Mouse (Mus musculus) ES-E14 (cell line): ENCODE measurements at regions not wholly inside any gene's neighbourhood (a gene's known extent, or its start where the extent isn't known, plus 50 kb on each side); places are given as distances from the start of the nearest gene placed in this dataset.

Experiments used
- DNase-seq: peaks from one replicate; pipeline ENCODE4 v3.0.0-alpha.2; 2013; ENCODE audit warnings: low read depth, low spot score
- H3K27ac ChIP-seq: 2 replicates; pipeline ENCODE4 v1.5.1; 2012; ENCODE audit warnings: low read depth, mild to moderate bottlenecking, low read length, moderate library complexity, mixed read lengths; ENCODE audit not compliant: poor library complexity, insufficient read depth, severe bottlenecking
- H3K36me3 ChIP-seq: 2 replicates; pipeline ENCODE4 v1.6.1; 2012; ENCODE audit warnings: mild to moderate bottlenecking, low read length, moderate library complexity, mixed read lengths; ENCODE audit not compliant: control insufficient read depth, poor library complexity, insufficient read depth, severe bottlenecking
- H3K4me1 ChIP-seq, 2 experiments: fragments of 150-350 bp in 1 of 2; sonication (generic) in 1 of 2; 2 replicates each; pipeline ENCODE4 v1.6.1; 2012; ENCODE audit warnings: low read length in 2 of 2, mild to moderate bottlenecking in 1 of 2, mixed read lengths in 1 of 2; ENCODE audit not compliant: control insufficient read depth in 2 of 2, insufficient read depth in 2 of 2, poor library complexity in 1 of 2
- H3K4me3 ChIP-seq, 2 experiments: fragments of 150-350 bp in 1 of 2; sonication (generic) in 1 of 2; 2 replicates each; pipeline ENCODE4 v1.5.1; 2012; ENCODE audit warnings: low read length in 2 of 2, low read depth in 1 of 2, mild to moderate bottlenecking in 1 of 2, mixed read lengths in 1 of 2; ENCODE audit not compliant: insufficient read depth in 1 of 2, poor library complexity in 1 of 2, severe bottlenecking in 1 of 2
- H3K9ac ChIP-seq: 2 replicates; pipeline ENCODE4 v1.6.1; 2012; ENCODE audit warnings: low read depth, mild to moderate bottlenecking, low read length, mixed read lengths; ENCODE audit not compliant: poor library complexity, insufficient read depth, severe bottlenecking
- H3K9me3 ChIP-seq: fragments of 150-350 bp; sonication (generic); 2 replicates; pipeline ENCODE4 v1.6.1; 2012; ENCODE audit warnings: low read depth, mild to moderate bottlenecking, low read length; ENCODE audit not compliant: control insufficient read depth, insufficient read depth
- CHD2 ChIP-seq: IDR thresholded peaks from 2 replicates; pipeline ENCODE4 v1.6.1; 2014; ENCODE audit warnings: mild to moderate bottlenecking, low read depth, low read length, inconsistent platforms
- HCFC1 ChIP-seq: IDR thresholded peaks from 2 replicates; pipeline ENCODE4 v1.6.1; 2012; ENCODE audit warnings: low read length, inconsistent platforms, borderline replicate concordance; ENCODE audit not compliant: insufficient read depth
- MAFK ChIP-seq: IDR thresholded peaks from 2 replicates; pipeline ENCODE4 v1.6.1; 2014; ENCODE audit warnings: mild to moderate bottlenecking, low read depth, low read length, inconsistent platforms; ENCODE audit not compliant: insufficient read depth
- ZC3H11A ChIP-seq: IDR thresholded peaks from 2 replicates; pipeline ENCODE4 v1.6.1; 2012; ENCODE audit warnings: low read depth, mild to moderate bottlenecking, inconsistent platforms, low read length, borderline replicate concordance
- ZNF384 ChIP-seq: IDR thresholded peaks from 2 replicates; pipeline ENCODE4 v1.6.1; 2012; ENCODE audit warnings: low read depth, low read length, inconsistent platforms
- in situ Hi-C, 2 experiments: fragments of 600-800 bp; cut with MboI; formaldehyde crosslinking; loops; one replicate each; pipeline ENCODE4 v1.15.1; 2025; ENCODE audit warnings: low sequenced_read_pairs in 2 of 2, inconsistent platforms in 1 of 2; ENCODE audit not compliant: unreplicated experiment in 2 of 2

GRCm38 (mm10) chr10:51826431-51826964 lies 148.9 kb downstream of the Rfx6 start:
- Histone ChIP-seq H3K36me3 (no peaks in the 10 kb centered on the region), H3K9me3 (no peaks in the 10 kb centered on the region), H3K4me3 (no peak overlapping the region), H3K9ac (no peak overlapping the region), H3K4me1 (no peaks in the 10 kb centered on the region), H3K27ac (no peak overlapping the region)
- no peak for DNase-seq
- in situ Hi-C loops: no loop called here
- no peak for TF ChIP-seq MAFK
- TF ChIP-seq ZNF384: no peak
- no peak for TF ChIP-seq CHD2
- no peak for TF ChIP-seq HCFC1
- no peak for TF ChIP-seq ZC3H11A

- in situ Hi-C loops: no loop called here
- TF ChIP-seq CHD2 (no peak), ZNF384 (no peak), ZC3H11A (no peak), HCFC1 (no peak), MAFK (no peak)
These were observed 154.9 kb downstream of the Rfx6 start for GRCm38 (mm10) chr10:51832459-51832858.

GRCm38 (mm10) chr10:51843099-51843498 lies 165.5 kb downstream of the Rfx6 start:
- in situ Hi-C loops: no loop called here
- TF ChIP-seq ZNF384 (no peak), CHD2 (no peak), MAFK (no peak), HCFC1 (no peak)

More at GRCm38 (mm10) chr10:51832459-51832858, 154.9 kb downstream of the Rfx6 start:
- Histone ChIP-seq H3K9ac (no peak overlapping the region), H3K9me3 (no peaks in the 10 kb centered on the region), H3K4me3 (no peak overlapping the region), H3K27ac (no peak overlapping the region), H3K36me3 (no peaks in the 10 kb centered on the region), H3K4me1 (no peaks in the 10 kb centered on the region)
- no peak for DNase-seq

GRCm38 (mm10) chr10:51846287-51846686 lies 168.7 kb downstream of the Rfx6 start:
- Histone ChIP-seq H3K9me3 (no peaks in the 10 kb centered on the region), H3K36me3 (no peaks in the 10 kb centered on the region), H3K4me3 (no peak overlapping the region), H3K9ac (no peak overlapping the region), H3K4me1 (no peaks in the 10 kb centered on the region), H3K27ac (no peak overlapping the region)
- TF ChIP-seq CHD2 (no peak), HCFC1 (no peak)
- no peak for DNase-seq
- in situ Hi-C loops: no loop called here

More at GRCm38 (mm10) chr10:51843099-51843498, 165.5 kb downstream of the Rfx6 start:
- H3K27ac ChIP-seq: no peak overlapping the region
- no peak overlapping the region for H3K4me3 ChIP-seq
- H3K36me3 ChIP-seq: no peaks in the 10 kb centered on the region
- H3K4me1 ChIP-seq: no peaks in the 10 kb centered on the region
- no peaks in the 10 kb centered on the region for H3K9me3 ChIP-seq
- H3K9ac ChIP-seq: no peak overlapping the region
- no peak for DNase-seq

- Histone ChIP-seq H3K9me3 (no peaks in the 10 kb centered on the region), H3K4me1 (no peaks in the 10 kb centered on the region), H3K4me3 (no peak overlapping the region), H3K36me3 (no peaks in the 10 kb centered on the region), H3K9ac (no peak overlapping the region), H3K27ac (no peak overlapping the region)
- no peak for DNase-seq
- no peak for TF ChIP-seq HCFC1
- TF ChIP-seq MAFK: no peak
- TF ChIP-seq CHD2: no peak
- no peak for TF ChIP-seq ZNF384
- TF ChIP-seq ZC3H11A: no peak
- in situ Hi-C loops: no loop called here
These were observed 152.9 kb upstream of the Vgll2 start for GRCm38 (mm10) chr10:51869409-51869808.
